Mouse (Mus musculus) cerebellum, adult 11 months (tissue): ENCODE data around the gene Gm8947.
"Not testable (repeated sequence)": the region's sequence is repeated elsewhere in the genome, so short reads cannot be mapped to it uniquely, and the experiment has no call there.

ENCODE experiments used
- DNase-seq: peaks from one replicate; pipeline ENCODE4 v3.0.0; 2022

The Gm8947 gene

GRCm38 (mm10) chr1:151192075-151192474 lies at the start of gene Gm8947:
TSS of gene Gm8947 (plus strand) at chr1:151192376.
- DNase-seq = not testable (repeated sequence)

- no peak for DNase-seq
These were observed 47.6 kb upstream of the Gm8947 start for GRCm38 (mm10) chr1:151144471-151145146.

DNA sequence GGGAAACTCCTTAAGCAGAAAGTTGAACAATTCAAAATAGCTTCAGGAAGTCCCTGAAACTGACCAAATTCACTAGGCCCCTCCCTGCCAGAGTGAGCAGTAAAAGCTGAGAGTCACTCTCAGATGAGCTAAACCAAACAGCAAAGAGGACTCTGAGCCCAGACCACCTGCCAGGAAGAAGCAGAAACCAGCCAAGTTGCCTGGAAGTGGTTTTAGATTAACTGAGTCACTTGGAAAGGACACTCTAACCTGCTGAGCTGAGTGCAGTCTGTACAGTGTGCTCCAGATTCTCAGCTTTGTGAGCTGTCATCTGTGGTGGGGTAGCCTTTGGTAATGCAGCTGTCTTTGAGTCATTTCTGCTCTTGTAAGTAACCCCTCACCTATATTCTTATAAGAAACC lies 44.4 kb upstream of the Gm8947 start:
- DNase-seq = no peak

GRCm38 (mm10) chr1:151150211-151150610 lies 42.0 kb upstream of the Gm8947 start:
- no peak for DNase-seq

- DNase-seq = no peak
These were observed 41.1 kb upstream of the Gm8947 start for GRCm38 (mm10) chr1:151151089-151151488.

DNA sequence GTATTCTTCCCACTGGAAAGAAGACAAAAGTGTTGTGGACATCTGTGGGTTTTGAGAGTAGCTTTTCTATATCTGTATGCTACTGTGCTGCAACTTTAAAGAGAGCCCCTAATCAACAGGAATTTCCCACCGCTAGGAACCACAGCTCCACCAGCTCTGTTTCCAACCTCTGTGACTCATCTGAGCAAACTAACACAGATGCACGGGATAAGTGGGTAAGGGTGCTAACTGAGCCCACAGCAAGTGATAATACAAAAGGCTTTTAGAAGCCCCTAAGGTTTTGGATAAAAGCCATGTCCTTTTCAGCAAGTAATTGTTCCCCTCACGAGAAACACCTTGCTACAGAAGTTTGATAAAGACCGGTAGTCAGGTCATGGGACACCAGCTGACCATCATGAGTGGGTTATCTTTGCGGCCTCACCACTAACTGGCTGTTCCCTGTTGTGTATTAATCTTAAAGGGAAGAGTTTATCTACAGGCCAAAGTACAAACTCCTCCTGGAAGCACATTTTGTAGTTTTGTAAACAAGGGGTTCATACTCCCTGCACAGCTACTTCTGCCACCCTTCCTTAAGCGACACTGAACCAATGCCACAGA lies 39.0 kb upstream of the Gm8947 start:
- DNase-seq = no peak

- DNase-seq = not testable (repeated sequence)
These were observed 38.0 kb upstream of the Gm8947 start for GRCm38 (mm10) chr1:151154131-151154530.

DNA sequence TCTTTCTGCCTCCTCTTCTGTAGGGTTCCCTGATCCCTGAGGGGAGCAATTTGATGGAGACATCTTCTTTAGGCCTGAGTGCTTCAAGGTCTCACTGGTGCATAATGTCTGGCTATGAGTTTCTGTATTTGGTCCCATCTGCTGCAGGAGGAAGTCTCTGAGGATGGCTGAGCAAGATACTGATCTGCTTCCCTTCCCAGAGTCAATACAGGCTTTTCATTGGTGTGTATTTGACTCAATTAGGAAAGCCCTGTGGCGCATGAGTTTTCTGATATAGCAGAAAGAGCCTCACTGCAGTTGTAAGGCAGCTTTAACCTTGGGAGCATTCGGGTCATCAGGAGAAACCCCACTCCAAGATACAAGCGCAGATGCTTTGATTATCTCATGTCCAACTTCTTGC lies 36.0 kb upstream of the Gm8947 start:
- no peak for DNase-seq

GRCm38 (mm10) chr1:151156777-151157632 lies 35.2 kb upstream of the Gm8947 start:
- no peak for DNase-seq

GRCm38 (mm10) chr1:151157963-151158856 lies 34.0 kb upstream of the Gm8947 start:
- no peak for DNase-seq

- DNase-seq = no peak
These were observed 33.2 kb upstream of the Gm8947 start for GRCm38 (mm10) chr1:151158857-151159510.

DNA sequence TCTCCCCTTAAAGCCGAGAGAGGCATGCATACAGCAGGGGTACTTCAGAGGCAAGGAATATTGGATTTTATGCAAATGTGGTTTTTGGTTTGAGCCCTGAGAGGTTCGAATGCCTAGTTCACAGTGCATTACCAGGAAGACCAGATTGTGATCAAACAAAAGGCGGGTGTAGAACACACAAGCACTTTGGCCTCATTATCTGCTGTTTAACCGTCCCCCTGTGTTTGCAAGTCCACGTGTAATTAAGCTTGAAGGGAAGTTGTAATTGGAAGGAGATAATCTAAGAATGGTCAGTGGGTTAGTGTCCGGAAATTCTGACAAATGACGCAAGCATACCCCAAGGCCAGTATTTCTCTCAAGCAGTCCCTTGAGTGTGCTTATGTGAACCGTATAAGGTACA lies 26.1 kb upstream of the Gm8947 start:
- DNase-seq = no peak

GRCm38 (mm10) chr1:151167297-151168047 lies 24.7 kb upstream of the Gm8947 start:
- DNase-seq = no peak

GRCm38 (mm10) chr1:151168637-151169036 lies 23.5 kb upstream of the Gm8947 start:
- no peak for DNase-seq

DNA sequence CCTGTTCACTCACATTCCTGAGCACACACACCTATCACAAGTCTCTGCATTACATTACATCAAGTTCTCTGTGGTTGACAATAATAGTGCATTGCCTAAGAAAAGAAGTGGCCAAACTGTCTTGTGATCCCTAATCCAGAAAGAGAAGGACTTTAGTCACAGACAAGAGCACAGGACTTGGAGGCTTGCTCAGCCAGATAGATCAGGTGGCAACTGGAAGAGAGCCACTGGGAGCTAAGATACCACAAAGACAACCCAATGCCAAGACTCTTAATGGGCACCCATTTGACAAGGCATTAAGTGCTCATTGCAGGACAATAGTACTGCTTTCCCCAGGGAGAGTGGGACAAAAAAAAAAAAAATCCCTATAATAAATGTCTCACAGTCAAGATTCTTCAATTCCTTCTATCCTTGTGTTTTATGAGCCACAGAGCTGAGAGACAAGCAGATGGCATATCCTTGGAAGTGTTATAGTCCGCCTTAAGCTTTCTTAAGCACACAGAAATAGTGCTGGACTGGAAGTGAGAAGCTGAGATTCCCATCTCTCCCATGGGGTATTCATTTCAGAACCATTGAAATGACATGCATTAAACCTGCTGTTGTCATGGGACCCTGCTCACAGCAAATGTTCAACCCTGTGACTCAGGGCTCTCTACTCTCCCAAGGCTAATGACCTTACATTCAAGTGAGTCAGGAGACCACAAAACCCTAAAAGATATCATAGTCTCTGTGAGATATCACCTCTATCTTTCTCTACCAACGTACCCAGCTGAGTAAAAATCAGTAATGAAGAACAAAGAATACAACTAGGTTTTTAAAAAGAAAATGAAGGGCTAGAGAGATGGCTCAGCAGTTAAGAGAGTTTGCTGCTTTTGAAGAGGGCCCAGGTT lies 20.4 kb upstream of the Gm8947 start:
- DNase-seq = no peak

- DNase-seq = no peak
These were observed 14.9 kb upstream of the Gm8947 start for GRCm38 (mm10) chr1:151177030-151177936.

DNA sequence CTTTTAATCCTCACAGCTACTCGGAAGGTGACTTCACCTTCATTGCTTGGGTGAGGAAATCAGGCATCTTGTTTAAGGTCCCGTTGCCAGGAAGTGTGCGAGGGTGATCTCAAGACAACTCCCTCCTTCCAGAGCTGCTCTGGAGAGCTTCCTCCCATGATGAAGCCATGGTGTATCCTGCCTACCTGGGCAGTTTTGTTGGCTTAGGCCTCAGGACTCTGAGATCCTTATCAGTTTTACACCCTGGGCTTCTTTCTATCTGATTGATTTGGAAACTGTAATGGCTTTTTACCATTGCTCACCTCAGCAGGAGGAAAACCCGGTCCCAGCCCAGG lies 14.3 kb upstream of the Gm8947 start:
- DNase-seq = no peak

- no peak for DNase-seq
These were observed 13.6 kb upstream of the Gm8947 start for GRCm38 (mm10) chr1:151178505-151179083.

GRCm38 (mm10) chr1:151180167-151180566 lies 12.0 kb upstream of the Gm8947 start:
- DNase-seq = no peak
